Mouse (Mus musculus) midbrain, embryonic 13.5 days (tissue): ENCODE results near the gene Dmtf1. TPM values are rescaled to one million over a fixed set of nuclear protein-coding genes. Genes with fewer than 3 reads are reported as not detected.
A peak's percentile ranks its signal among the peaks of the same experiment; 100 is the strongest.

Source experiments
- ATAC-seq: fragments of 200-750 bp; cut with Nextera tagmentation; 2 replicates; pipeline ENCODE4 v1.8.0; 2017; ENCODE audit warnings: mild to moderate bottlenecking, moderate TSS enrichment, moderate library complexity
- H3K27ac ChIP-seq: fragments of 300-500 bp; sonication (generic); 2 replicates; pipeline ENCODE4 v1.5.1; 2015; ENCODE audit warnings: inconsistent platforms, mild to moderate bottlenecking, moderate library complexity
- H3K27me3 ChIP-seq: fragments of 300-500 bp; sonication (generic); 2 replicates; pipeline ENCODE4 v1.6.1; 2015; ENCODE audit warnings: mild to moderate bottlenecking, inconsistent platforms
- H3K36me3 ChIP-seq: fragments of 300-500 bp; sonication (generic); 2 replicates; pipeline ENCODE4 v1.6.1; 2015; ENCODE audit warnings: mild to moderate bottlenecking, inconsistent platforms
- H3K4me1 ChIP-seq: fragments of 300-500 bp; sonication (generic); replicated peaks from 2 replicates; pipeline ENCODE4 v1.6.1; 2015; ENCODE audit warnings: inconsistent platforms
- H3K4me2 ChIP-seq: fragments of 300-500 bp; sonication (generic); replicated peaks from 2 replicates; pipeline ENCODE4 v1.6.1; 2015; ENCODE audit warnings: moderate library complexity, mild to moderate bottlenecking, inconsistent platforms
- H3K4me3 ChIP-seq: fragments of 300-500 bp; sonication (generic); replicated peaks from 2 replicates; pipeline ENCODE4 v1.5.1; 2015; ENCODE audit warnings: mild to moderate bottlenecking, inconsistent platforms
- H3K9ac ChIP-seq: fragments of 300-500 bp; sonication (generic); replicated peaks from 2 replicates; pipeline ENCODE4 v1.6.1; 2015; ENCODE audit warnings: mild to moderate bottlenecking, inconsistent platforms
- H3K9me3 ChIP-seq: fragments of 300-500 bp; sonication (generic); 2 replicates; pipeline ENCODE4 v1.6.1; 2016; ENCODE audit warnings: mild to moderate bottlenecking, inconsistent platforms
- WGBS: fragments of 180-500 bp; shearing (Covaris S2); methylation state at CpG from one replicate; pipeline ENCODE4 v1.1.7; 2015; 5-methylcytosine and 5-hydroxymethylcytosine counted together
- polyA plus RNA-seq: library from polyadenylated mRNA; unstranded; fragments of >200 nt; fragmentation: Nextera tagmentation; extraction: Ambion mirVana; gene quantifications from 2 replicates; pipeline ENCODE4 v1.2.1, GENCODE M21; 2015

Dmtf1 gene
- polyA plus RNA-seq, 1 experiment from 2014 or later: 72.7 TPM

DNA sequence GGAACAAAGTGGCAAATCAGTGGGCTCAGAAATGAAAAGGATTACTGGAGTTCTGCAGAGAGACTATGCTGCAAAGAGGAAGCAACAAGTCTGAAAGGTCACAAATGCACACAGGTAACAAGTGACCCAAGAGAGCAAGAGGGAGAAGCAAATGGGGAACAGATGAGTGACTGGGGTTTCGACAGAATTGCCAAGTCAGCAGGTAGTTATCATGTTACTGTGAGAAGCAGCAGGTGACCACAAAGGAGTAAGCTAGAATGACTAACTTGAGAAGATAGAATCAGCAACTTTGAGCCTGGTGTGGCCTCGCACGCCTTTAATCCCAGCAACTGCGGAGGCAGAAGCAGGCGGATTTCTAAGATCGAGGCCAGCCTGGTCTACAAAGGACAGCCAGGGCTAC, 19.2 kb downstream of the Dmtf1 start:
- H3K36me3 ChIP-seq: peaks cover 58% of the 10 kb centered on the region
- ATAC-seq: no peak
- WGBS: 95% methylated on average over 6 of the region's 6 CpGs

DNA sequence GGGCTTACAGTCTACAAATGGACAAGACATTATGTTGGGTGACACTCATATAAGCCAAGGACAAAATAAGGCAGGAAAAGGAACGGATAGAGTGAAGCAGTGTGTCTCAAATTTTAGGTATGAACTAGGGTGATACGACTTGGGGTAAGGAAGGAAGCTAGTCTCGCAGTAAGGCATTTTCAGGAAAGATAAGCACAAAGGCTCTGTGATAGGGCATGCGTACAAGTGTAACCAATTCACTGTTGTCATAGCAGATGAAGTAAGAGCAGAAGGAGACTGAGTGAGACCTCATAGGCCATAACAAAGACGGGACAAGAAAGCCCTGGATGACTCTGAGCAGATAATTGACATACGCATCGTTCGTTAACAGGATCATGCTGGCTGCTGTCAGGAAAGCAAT, 20.9 kb downstream of the Dmtf1 start:
- peaks cover 63% of the 10 kb centered on the region for H3K36me3 ChIP-seq

More for the DNA sequence above, 19.2 kb downstream of the Dmtf1 start:
- Histone ChIP-seq H3K27ac (no peak overlapping the region), H3K9ac (no peak overlapping the region), H3K4me3 (no peak overlapping the region), H3K4me1 (no peaks in the 10 kb centered on the region), H3K9me3 (no peaks in the 10 kb centered on the region), H3K27me3 (no peaks in the 10 kb centered on the region), H3K4me2 (no peak overlapping the region)

DNA sequence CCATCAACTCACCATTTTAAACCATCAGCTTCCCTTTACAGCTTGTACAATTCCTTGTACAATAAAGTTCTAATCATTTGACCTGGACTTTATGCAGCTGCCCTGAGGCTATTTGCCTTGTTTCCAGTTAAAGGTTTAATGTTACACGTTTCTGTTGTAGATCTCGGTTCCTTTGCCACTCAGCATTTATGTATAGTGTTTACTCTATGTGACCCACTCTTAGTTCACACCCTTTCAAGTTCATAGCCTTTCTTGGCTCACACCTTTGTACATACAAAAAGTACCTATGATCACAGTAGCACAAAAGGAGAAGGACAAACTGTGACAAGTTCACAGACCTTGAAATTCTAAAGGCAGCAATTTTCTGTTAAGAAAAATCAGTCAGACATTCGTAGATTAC, 26.0 kb downstream of the Dmtf1 start:
- Histone ChIP-seq H3K36me3 (peaks cover 50% of the 10 kb centered on the region), H3K9me3 (no peaks in the 10 kb centered on the region)
- no peak for ATAC-seq

More for the DNA sequence above, 20.9 kb downstream of the Dmtf1 start:
- WGBS: 94% methylated on average over 8 of the region's 8 CpGs
- no peaks in the 10 kb centered on the region for H3K9me3 ChIP-seq
- H3K27me3 ChIP-seq: no peaks in the 10 kb centered on the region
- H3K4me2 ChIP-seq: no peak overlapping the region
- H3K27ac ChIP-seq: no peak overlapping the region
- no peaks in the 10 kb centered on the region for H3K4me1 ChIP-seq
- ATAC-seq: no peak
- H3K4me3 ChIP-seq: no peak overlapping the region
- no peak overlapping the region for H3K9ac ChIP-seq

DNA sequence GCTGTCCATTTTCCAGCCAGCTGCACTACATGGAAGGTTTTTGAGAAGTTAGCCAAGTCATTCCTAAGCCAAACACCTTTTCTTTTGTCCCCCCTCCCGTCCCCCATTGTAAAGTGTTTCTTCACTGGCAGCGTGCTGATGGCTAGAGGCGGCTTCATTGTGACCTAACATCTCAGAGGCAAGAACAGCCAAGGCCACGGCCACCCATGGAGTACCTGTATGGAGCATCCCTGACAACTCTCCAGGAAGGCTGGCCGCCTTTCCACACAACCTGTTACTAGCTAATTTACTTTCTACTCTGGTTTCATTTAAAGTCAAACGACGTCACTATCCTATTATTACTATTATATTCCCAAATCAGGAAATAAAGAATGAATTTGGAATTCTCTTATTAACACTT, 29.8 kb downstream of the Dmtf1 start:
- Histone ChIP-seq H3K36me3 (peaks cover 61% of the 10 kb centered on the region), H3K4me3 (no peak overlapping the region), H3K9me3 (no peaks in the 10 kb centered on the region), H3K9ac (no peak overlapping the region), H3K4me1 (no peaks in the 10 kb centered on the region), H3K27ac (no peak overlapping the region), H3K27me3 (no peaks in the 10 kb centered on the region), H3K4me2 (no peak overlapping the region)
- no peak for ATAC-seq
- WGBS: 86% methylated on average over 7 of the region's 7 CpGs

More for the DNA sequence above, 26.0 kb downstream of the Dmtf1 start:
- no peak overlapping the region for H3K4me3 ChIP-seq
- H3K27me3 ChIP-seq: no peaks in the 10 kb centered on the region
- no peak overlapping the region for H3K9ac ChIP-seq
- H3K4me2 ChIP-seq: no peak overlapping the region
- no peaks in the 10 kb centered on the region for H3K4me1 ChIP-seq
- no peak overlapping the region for H3K27ac ChIP-seq
- WGBS: 91% methylated on average over 3 of the region's 3 CpGs

DNA sequence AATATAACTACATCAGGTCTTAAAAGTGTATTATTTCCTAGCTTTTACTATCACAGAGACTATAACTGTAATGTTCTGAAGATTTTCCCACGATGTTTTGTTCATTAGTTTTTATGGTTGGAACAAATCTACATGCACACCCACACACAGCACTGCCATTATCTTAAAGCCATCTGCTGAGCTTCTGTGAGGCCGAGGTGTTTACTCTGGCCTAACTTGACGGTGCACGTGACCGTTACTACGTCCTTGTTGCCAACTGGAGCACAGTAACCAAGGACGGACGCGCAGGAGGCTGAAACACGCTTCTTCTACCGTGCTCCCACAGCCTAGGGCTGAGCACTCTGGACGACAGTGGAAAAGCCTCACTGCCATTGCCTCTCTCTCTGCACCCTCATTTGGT, 33.0 kb downstream of the Dmtf1 start:
- peaks cover 62% of the 10 kb centered on the region for H3K36me3 ChIP-seq
- no peaks in the 10 kb centered on the region for H3K4me1 ChIP-seq
- WGBS: 94% methylated on average over 12 of the region's 12 CpGs
- no peaks in the 10 kb centered on the region for H3K27me3 ChIP-seq
- no peak overlapping the region for H3K27ac ChIP-seq
- no peak overlapping the region for H3K9ac ChIP-seq
- no peak overlapping the region for H3K4me3 ChIP-seq
- H3K9me3 ChIP-seq: no peaks in the 10 kb centered on the region
- no peak for ATAC-seq
- no peak overlapping the region for H3K4me2 ChIP-seq

DNA sequence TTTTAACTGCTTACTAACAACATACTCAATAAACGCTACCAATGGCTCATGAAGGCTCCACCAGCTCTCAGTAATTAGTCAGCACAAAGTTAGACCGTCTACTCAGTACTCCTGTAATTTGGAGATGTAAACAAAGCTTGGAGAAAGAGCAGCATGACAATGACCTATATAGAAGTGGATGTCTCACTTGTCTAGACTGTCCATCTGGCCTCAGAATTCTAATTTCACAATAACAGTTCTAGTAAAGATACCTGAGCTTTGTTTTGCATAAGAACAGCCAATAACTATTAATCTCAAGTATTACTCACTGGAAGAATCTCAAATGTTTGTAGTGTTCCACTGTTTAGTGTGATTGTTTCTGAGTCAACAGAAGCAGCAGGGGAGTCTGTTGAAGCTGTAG, 37.4 kb downstream of the Dmtf1 start:
- no peak overlapping the region for H3K4me2 ChIP-seq
- no peak for ATAC-seq
- H3K27me3 ChIP-seq: no peaks in the 10 kb centered on the region
- H3K36me3 ChIP-seq: peaks cover 79% of the 10 kb centered on the region
- WGBS: 88% methylated on average over 2 of the region's 2 CpGs
- H3K27ac ChIP-seq: no peak overlapping the region
- H3K9ac ChIP-seq: no peak overlapping the region
- no peak overlapping the region for H3K4me3 ChIP-seq
- H3K9me3 ChIP-seq: no peaks in the 10 kb centered on the region
- H3K4me1 ChIP-seq: no peaks in the 10 kb centered on the region

DNA sequence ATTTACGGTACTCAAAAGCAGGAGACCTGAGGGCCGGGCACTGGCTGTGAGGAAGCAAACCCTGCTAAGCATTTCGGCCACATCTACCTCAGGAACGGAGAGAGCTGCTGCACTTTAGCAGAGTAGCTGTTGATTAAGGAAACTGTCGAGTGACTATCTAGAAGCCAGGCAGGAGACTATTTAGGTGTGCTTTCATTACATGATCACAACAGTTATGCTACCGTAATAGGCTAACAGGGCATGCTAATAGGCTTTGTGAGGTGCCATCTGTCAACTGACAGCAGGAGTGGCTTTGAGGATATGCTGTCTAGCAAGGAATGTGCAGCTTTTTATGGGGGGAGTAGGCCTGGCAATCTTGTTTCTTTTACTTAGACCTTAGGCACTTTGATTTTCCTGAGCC, 47.4 kb downstream of the Dmtf1 start:
- peaks cover 8% of the 10 kb centered on the region for H3K4me1 ChIP-seq
- no peaks in the 10 kb centered on the region for H3K27me3 ChIP-seq
- WGBS: 38% methylated on average over 6 of the region's 6 CpGs
- H3K9me3 ChIP-seq: no peaks in the 10 kb centered on the region
- peak overlapping the region; percentile 19; the same call in 1 of the 2 replicates for H3K9ac ChIP-seq
- H3K27ac ChIP-seq: no peak overlapping the region
- H3K36me3 ChIP-seq: peaks cover 24% of the 10 kb centered on the region
- H3K4me2 ChIP-seq: no peak overlapping the region
- ATAC-seq: peak; percentile 55
- H3K4me3 ChIP-seq: no peak overlapping the region

DNA sequence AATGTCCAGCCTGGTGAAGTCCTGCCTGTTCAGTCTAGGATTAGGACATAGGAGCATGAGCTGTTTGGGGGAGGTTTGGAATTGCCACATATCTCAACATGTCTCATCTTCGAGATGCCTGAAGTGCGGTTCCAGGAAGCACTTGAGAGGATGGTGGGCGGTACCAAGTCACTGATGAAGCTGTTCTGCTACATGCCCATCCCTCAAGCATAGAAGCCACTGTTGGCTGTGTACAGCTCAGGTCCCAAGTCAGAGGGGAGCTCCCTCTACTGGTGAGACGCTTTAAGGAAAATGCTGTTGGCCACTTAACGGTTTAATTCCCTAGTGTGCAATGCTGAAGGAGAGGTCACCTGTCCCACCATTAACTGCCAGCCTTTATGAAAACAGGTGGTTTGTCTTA, 49.8 kb downstream of the Dmtf1 start:
- H3K4me3 ChIP-seq: no peak overlapping the region
- WGBS: 15% methylated on average over 5 of the region's 5 CpGs
- no peaks in the 10 kb centered on the region for H3K9me3 ChIP-seq
- ATAC-seq: peak; percentile 77
- H3K4me1 ChIP-seq: peaks cover 8% of the 10 kb centered on the region
- H3K36me3 ChIP-seq: 0 out of 2 replicates have a peak, but pooled peaks cover 6% of the 10 kb centered on the region
- H3K9ac ChIP-seq: no peak overlapping the region
- H3K4me2 ChIP-seq: no peak overlapping the region
- no peak overlapping the region for H3K27ac ChIP-seq
- no peaks in the 10 kb centered on the region for H3K27me3 ChIP-seq

DNA sequence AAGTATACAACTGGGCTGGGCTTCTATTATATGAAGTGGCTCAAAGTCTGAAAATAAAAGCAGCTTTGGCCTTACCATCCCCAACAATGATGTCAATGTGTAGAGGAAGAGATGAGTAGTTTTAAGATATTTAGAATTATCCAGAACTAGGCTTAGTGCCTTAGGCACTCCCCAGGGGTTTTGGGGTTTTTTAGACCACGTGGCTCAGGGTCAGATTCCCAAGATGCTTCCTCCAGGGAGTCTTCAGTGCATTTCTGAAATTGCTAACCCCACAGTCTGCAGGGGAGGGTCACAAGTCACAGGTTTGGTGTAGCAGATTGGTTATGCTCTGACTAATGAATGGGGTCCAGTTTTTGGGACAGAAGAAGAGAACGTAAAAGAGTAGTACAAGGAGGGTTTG, 50.3 kb downstream of the Dmtf1 start:
- Histone ChIP-seq H3K4me3 (no peak overlapping the region), H3K9ac (no peak overlapping the region), H3K4me1 (peaks cover 8% of the 10 kb centered on the region), H3K27ac (no peak overlapping the region), H3K4me2 (no peak overlapping the region), H3K36me3 (0 out of 2 replicates have a peak, but pooled peaks cover 4% of the 10 kb centered on the region), H3K9me3 (no peaks in the 10 kb centered on the region), H3K27me3 (no peaks in the 10 kb centered on the region)
- WGBS: 60% methylated on average over 2 of the region's 2 CpGs
- no peak for ATAC-seq

DNA sequence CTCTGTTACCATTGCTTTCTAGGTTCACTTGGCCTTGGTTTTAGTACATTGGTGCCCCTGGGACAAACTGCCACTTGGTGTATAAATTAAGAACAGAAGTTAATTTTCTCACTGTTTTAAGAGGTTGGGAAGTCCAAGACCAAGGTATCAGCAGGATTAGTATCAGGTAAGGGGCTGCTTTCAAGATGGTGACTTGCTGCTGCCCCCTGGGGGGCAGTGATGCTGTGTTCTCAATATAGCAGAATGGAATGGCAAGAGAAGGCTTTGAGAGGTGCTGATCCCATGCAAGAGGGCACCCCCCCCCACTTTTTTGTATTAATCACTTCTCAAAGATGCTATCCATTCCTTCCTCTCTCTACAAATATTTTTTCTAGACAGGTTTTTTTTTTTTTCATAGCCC, 52.0 kb downstream of the Dmtf1 start:
- Histone ChIP-seq H3K4me2 (no peak overlapping the region), H3K9me3 (no peaks in the 10 kb centered on the region), H3K27ac (no peak overlapping the region), H3K4me3 (no peak overlapping the region), H3K36me3 (no peaks in the 10 kb centered on the region), H3K27me3 (no peaks in the 10 kb centered on the region), H3K4me1 (peaks cover 7% of the 10 kb centered on the region), H3K9ac (no peak overlapping the region)
- ATAC-seq: no peak

DNA sequence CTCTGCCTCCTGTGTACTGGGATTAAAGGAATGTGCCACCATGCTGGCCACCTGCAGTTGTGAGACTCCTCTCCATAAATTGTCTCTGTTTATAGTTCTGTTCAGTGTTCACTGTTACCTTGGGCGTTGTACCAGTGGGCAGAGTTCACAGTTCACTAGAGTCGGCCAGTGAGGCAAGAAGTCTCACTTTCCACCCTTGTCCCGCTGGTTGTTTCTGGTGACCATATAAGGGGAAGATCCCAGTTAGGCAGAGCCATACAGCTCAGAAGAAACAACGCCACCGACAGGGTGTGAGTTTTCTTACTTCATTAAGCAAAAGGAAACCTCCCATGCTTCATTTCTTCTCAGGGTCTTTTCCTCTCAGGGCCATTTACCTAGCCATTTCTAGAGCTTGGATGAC, 53.1 kb downstream of the Dmtf1 start:
- Histone ChIP-seq H3K27ac (no peak overlapping the region), H3K9me3 (no peaks in the 10 kb centered on the region), H3K4me1 (no peaks in the 10 kb centered on the region), H3K4me2 (no peak overlapping the region), H3K9ac (no peak overlapping the region), H3K36me3 (no peaks in the 10 kb centered on the region), H3K27me3 (no peaks in the 10 kb centered on the region), H3K4me3 (no peak overlapping the region)
- WGBS: 93% methylated on average over 5 of the region's 5 CpGs
- ATAC-seq: no peak

DNA sequence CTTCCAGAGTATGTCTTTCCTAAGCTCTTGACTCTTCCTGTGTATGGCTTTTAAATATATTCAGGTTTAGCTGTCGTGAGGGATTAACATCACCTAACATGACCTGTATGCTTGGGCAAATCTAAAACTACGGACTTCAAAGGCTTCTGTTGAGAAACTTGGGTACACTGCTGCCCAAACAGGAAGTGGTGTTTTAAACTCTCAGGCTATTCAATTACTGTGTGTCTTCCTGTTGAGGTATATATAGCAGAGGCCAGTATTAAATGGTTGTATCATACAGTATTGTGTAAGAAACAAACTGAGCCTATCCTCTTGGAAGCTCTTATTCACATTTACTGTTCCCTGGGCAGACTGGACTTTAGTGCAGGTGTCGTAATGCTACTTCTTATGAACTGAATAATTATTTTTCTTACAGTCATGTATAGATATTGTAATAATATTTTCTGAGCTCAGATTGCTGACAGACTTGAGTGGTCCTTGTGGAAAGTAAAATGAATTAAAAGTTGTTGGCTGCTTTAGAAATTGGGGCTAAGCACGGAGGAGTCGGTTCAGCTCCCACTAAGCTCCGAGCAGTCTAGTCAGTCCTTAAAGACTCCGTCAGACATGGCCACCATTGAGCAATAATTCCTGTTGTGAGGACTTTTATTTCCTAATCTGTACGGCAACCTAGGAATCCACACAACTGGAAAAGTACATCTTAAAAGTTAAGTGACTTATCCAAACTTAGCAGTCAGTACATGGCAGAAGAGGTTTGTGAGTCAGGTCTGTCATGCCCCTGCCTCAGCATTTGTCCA, 54.1 kb downstream of the Dmtf1 start:
- Histone ChIP-seq H3K4me3 (no peak overlapping the region), H3K9me3 (no peaks in the 10 kb centered on the region), H3K9ac (no peak overlapping the region), H3K27ac (no peak overlapping the region), H3K27me3 (no peaks in the 10 kb centered on the region), H3K36me3 (no peaks in the 10 kb centered on the region), H3K4me2 (no peak overlapping the region), H3K4me1 (no peaks in the 10 kb centered on the region)
- ATAC-seq: no peak
- WGBS: 82% methylated on average over 8 of the region's 8 CpGs

DNA sequence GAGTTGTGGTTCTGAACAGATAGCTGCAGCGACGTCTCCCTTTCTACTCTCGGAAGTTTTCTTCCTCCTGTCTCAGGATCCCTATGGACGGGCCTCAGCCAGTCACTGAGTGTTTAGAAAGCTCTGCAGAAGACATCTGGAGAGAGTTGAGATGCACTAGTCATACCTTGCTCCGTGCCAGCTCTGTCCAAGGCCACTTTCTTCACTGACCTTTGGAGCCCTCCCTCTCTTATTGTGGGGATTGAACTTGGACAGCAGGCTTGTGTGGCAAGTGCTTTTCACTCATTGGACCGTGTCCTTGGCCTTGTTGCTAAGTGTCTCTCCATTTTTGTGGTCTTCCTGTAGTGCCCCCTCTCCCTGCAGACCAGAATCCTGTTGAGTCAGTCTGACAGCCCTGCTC, 54.8 kb downstream of the Dmtf1 start:
- no peak for ATAC-seq
- WGBS: 88% methylated on average over 6 of the region's 6 CpGs
- no peak overlapping the region for H3K27ac ChIP-seq

More for the DNA sequence above, 54.8 kb downstream of the Dmtf1 start:
- Histone ChIP-seq H3K9ac (no peak overlapping the region), H3K4me1 (no peaks in the 10 kb centered on the region), H3K9me3 (no peaks in the 10 kb centered on the region), H3K27me3 (peaks cover 5% of the 10 kb centered on the region), H3K4me2 (no peak overlapping the region), H3K4me3 (no peak overlapping the region), H3K36me3 (no peaks in the 10 kb centered on the region)
